Mouse (Mus musculus) CD4-positive, CD25-positive, alpha-beta regulatory T cell, adult 2 months (primary cell): ENCODE results near the gene Usp35.

Experiments
- DNase-seq: peaks from one replicate; pipeline ENCODE4 v3.0.0-alpha.2; 2012; ENCODE audit warnings: low read depth, low spot score

Gene Usp35

DNA sequence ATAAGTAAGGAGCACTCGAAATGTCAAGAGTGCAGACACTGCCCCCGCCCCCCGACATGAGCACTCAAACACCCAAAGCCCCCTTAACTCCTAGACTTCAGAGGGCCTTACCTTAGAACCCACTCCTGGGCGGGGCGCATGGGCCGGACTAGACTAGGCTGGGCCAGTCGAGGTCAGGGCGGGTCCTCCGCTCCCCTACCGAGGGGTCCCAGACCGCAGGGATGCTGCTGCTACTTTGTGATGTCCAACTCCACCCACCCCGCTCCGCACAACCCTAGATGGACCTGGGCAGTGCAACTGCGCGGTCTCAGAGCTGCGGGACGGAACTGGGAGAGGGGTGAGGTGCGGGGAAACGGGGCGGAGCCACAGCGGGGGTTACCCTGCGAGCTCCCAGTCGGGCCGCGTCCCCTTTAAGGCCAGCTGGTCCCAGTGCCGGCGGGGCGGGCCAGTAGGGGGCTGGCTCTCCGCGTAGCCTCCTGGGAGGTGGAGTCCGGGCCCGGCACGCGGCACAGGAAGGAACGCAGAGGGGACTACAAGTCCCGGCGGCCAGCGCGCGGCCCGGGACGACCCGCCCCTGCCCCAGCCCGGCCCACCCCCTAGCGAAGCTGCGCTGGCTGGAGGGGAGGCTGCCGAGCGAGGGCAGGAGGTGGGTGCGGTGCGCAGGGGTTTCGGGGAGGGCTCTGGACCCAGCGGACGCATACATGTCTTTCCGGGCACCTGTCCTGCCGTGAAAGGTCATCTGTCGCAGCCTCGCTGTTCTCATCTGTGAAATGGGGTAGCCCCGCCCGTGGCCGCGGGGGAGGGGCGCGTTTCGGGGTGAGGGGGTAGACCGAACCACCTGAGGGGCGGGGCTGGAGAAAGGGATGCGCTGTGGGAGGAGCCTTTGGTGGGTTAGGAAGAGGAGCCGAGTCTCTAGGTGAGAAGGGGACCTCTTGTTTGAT, at the start of gene Usp35, which contains the start of gene Kctd21:
TSS of gene Usp35 (minus strand) at position 295 of the 941 bp plus-strand sequence.
TSS of gene Kctd21 (plus strand) at position 602 of the 941 bp plus-strand sequence.
- peak; percentile 97 for DNase-seq

DNA sequence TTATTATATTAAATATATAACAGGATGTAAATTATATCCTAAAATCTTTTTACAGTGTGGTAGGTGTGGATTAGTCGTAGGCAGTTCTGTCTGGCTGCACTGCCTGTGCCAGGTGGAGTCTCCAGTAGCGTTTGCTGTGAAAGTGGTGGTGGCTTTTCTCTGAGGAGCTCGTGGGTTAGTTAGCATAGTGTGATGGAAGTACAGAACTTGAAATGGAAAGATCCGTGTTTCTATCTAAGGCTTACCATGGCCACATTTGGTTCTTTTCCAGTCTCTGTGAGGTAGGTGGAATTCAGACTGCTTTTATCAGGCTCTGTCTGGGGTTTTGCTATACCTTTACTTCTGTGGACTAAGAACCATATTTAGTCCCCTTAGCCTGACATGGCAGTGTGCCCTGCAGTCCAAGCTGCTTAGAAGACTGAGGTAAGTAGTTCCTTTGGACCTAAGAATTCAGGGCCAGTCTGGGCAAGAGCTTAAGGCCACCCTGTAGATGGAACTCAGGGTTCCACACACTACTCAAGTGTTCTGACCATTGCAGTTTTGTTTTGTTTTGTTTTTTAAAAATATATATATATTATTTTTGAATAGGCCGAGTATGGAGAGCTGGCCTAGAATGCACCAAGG, 48.8 kb upstream of the Usp35 start:
- no peak for DNase-seq

DNA sequence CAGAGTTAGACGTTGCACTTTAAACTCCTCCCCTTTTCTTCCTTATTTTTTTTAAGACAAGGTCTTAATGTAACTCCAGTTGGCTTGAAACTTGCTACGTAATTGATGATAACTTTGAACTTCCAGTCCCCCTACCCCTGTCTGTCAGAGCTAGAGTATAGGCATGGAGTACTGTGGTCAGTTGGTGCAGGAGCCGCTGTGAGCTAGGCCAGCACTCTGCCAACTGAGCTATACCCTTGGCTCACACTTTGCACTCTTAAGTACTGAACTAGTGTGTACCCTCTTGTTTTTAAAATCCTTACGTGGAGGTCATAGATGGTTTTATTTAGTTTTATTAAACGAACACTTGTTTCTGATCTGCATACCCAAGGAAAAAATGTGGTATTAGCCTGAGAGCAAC, 47.5 kb upstream of the Usp35 start:
- no peak for DNase-seq

DNA sequence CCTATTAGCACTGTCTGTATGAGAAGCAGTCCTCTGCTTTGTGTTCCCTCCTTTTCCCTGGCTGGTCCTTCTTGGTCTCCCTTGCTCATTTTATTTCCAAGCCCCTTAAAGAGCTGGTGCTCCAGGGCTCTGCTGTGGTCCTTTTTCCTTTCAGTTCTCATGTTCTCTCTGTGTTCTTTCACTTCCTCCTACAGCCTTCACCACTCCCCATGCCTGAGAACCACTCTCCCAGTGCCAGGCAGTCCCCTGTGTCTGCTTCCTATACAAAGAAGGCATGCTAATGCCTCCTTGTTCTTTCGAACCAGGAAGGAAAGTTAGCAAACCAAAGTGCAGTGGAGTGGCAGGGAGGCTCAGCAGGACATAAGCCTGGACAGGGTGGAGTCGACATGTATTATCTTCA, 44.1 kb upstream of the Usp35 start:
- DNase-seq: no peak

- DNase-seq: no peak
These were observed 43.3 kb upstream of the Usp35 start for GRCm38 (mm10) chr7:97375101-97375500.

GRCm38 (mm10) chr7:97365887-97366286, 34.1 kb upstream of the Usp35 start:
- DNase-seq: no peak

- DNase-seq: peak; percentile 77
These were observed 29.6 kb upstream of the Usp35 start for GRCm38 (mm10) chr7:97361467-97361866.

DNA sequence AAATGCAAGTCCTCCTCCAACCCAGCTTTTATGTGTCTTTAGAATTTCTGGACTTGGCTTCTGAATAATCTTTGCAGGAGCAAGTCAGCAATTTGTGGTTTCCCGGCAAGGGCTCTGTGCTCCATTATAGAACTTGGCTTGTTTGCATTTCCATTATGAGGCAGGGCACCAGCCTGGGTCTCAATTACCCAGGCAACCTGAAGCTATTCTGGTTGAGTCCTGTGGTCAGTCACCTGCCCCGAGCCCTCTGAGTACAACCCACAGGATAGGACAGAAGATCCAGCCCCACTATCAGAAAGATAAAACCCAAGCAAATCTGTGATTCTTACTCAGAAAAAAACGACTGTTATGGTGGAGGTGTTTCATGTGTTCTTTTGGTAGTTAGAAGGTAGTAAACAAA, 29.1 kb upstream of the Usp35 start:
- DNase-seq: no peak

GRCm38 (mm10) chr7:97360166-97360565, 28.3 kb upstream of the Usp35 start:
- DNase-seq: no peak

DNA sequence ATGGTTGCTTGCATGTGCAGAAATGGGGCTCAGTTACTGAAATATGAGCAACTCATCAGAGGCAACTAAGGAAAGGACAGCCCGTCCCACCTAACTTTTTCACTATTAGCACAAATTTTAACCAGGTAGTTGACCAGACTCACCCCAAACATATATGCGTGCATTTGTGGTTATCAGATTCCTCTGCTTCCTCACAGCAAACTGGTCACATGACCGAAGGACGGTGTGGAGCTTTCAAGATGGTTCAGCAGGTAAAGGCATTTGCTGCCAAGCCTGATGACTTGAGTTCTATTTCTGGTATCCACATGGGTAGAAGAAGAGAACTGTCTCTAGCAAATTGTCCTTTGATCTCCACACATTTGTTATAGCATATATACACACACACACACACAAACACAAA, 26.5 kb upstream of the Usp35 start:
- DNase-seq: no peak

DNA sequence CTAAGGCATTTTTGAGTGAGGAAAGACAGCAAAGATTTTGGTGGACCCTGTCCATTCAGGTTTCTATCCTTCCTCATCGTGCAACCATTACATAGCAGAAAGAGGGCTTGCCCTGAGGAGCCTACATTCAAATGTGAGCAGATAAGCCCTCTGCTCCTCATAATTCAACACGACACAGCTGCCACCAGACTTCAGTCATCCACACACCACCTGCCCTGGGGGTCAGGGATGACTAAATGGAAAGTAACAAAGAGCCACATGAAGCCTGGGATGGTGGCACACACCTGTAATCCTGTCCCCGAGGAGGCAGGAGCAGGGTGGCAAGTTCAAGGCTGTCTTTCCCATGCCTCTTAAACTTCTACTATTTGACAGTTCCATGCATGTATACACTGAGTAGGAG, 26.0 kb upstream of the Usp35 start:
- no peak for DNase-seq

GRCm38 (mm10) chr7:97356875-97357276, 25.1 kb upstream of the Usp35 start:
- no peak for DNase-seq

- no peak for DNase-seq
These were observed 24.4 kb upstream of the Usp35 start for GRCm38 (mm10) chr7:97356253-97356652.

- DNase-seq: peak; percentile 24
These were observed 23.4 kb upstream of the Usp35 start for GRCm38 (mm10) chr7:97355068-97355841.

- DNase-seq: no peak
These were observed 21.5 kb upstream of the Usp35 start for GRCm38 (mm10) chr7:97353356-97353755.

- DNase-seq: no peak
These were observed 20.1 kb upstream of the Usp35 start for GRCm38 (mm10) chr7:97351792-97352513.

- DNase-seq: no peak
These were observed 19.1 kb upstream of the Usp35 start for GRCm38 (mm10) chr7:97350891-97351290.

GRCm38 (mm10) chr7:97349438-97349837, 17.6 kb upstream of the Usp35 start:
- DNase-seq: no peak

DNA sequence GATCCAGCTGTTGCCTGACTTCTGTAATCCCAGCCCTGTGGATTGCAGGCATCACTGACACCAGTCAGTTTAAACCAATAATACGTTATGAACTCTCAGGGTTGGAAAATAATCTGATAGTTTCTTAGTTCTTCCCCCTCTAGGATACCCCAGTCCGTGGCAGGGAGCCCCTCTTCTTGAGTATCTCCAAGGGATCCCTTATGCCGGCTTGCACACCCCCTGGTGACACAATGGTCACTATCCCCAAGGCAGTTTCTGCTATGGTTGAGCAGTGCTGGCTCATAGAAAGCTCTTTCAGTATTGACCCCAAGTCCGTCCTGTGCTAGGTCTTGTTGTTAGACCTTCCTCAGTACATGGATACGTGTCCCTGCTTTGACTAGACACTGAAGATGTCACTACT, 17.0 kb upstream of the Usp35 start:
- DNase-seq: no peak

DNA sequence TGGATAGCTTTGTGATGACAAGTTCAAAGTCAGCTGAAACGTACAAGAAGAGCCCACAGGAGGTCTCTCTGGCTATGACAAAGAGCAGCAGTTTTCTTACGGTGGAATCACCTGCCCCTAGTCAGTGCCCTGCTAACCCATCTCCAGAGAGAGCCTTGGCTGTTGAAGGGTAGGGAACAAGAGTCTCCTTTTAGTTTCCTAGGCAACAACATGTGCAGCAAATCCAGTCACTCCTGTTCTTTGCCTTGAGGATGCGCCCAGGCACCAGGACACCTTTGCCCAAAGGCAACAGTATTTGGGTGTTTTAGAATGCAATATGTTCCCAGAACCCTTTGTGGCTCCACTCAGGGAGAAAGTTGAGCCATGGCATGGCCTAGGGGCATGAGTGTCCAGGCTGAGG, 16.5 kb upstream of the Usp35 start:
- DNase-seq: no peak

DNA sequence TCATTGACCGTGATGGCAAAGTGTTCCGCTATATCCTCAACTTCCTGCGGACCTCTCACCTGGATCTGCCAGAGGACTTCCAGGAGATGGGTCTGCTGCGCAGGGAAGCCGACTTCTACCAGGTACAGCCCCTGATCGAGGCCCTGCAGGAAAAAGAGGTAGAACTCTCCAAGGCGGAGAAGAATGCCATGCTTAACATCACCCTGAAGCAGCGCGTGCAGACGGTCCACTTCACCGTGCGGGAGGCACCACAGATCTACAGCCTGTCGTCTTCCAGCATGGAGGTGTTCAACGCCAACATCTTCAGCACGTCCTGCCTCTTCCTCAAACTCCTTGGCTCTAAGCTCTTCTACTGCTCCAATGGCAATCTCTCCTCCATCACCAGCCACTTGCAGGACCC, 15.6 kb upstream of the Usp35 start:
- DNase-seq: no peak

DNA sequence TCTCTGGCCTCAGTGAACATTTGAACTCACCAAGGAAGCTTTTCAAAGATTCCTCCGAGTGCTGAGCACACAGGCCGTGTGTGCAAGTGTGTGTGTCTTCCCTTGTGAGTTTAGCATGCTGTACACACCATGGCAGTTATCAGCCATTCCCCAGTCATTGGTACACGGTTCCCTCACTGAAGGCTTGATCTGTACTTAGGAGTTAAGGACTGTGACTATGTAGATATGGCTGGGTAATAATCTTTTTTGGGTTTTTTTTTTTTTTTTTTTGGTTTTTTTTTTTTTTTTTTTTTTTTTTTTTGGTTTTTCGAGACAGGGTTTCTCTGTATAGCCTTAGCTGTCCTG, 15.0 kb upstream of the Usp35 start:
- no peak for DNase-seq
